Mouse (Mus musculus) Patski (cell line): Measurements from ENCODE around the gene Tsr1. TPM values are rescaled to one million over a fixed set of nuclear protein-coding genes. Genes with fewer than 3 reads are reported as not detected.

Source experiments
- ATAC-seq: fragments of 100-300 bp; one replicate; pipeline ENCODE4 v1.8.0; 2021
- CTCF ChIA-PET: fragments of 350-600 bp; sonication (Branson Sonifier 250); formaldehyde crosslinking; loops from one replicate; lab custom pipeline; 2022; ENCODE audit warnings: inconsistent platforms; lab: Charles Lee
- POLR2A ChIA-PET: fragments of 350-600 bp; sonication (Branson Sonifier 250); formaldehyde crosslinking; loops from one replicate; lab custom pipeline; 2022; ENCODE audit warnings: antibody characterized with exemption, inconsistent platforms; lab: Charles Lee
- DNase-seq: peaks from one replicate; pipeline ENCODE4 v3.0.0-alpha.2; 2011; ENCODE audit warnings: low read depth, low spot score
- H3K27me3 ChIP-seq: fragments of 371-371 bp; one replicate; pipeline ENCODE4 v1.5.1; 2021
- CTCF ChIP-seq: fragments of 100-300 bp; IDR thresholded peaks from one replicate; pipeline ENCODE4 v1.5.1; 2021
- in situ Hi-C: fragments of 300-500 bp; cut with MboI; formaldehyde crosslinking; loops from 3 replicates; pipeline ENCODE4 v1.11.1; 2018; ENCODE audit warnings: low pct_unique_long_range_greater_than_20kb, mixed read lengths
- polyA plus RNA-seq: library from polyadenylated mRNA; unstranded; gene quantifications from one replicate; pipeline ENCODE4 v1.2.3, GENCODE M21; 2021

The Tsr1 gene
- polyA plus RNA-seq, result 38.2 TPM

- DNase-seq (no peak), ATAC-seq (peak; percentile 59)
- TF ChIP-seq CTCF, result no peak
- in situ Hi-C loops, result no loop called here
- no peaks in the 10 kb centered on the region for H3K27me3 ChIP-seq
- ChIA-PET POLR2A (interaction anchor here (0.6 to 2.0 kb wide), 6 partner anchors 9 to 28 kb away, joined by 3 to 8 read pairs (median 3); partner anchors contain the start of genes Smg6 and Srr), CTCF (no interaction called here)
Observed at GRCm38 (mm10) chr11:74897678-74898516, at the start of gene Tsr1. Gene Tsr1 (plus strand): TSS chr11:74898071.

- ChIA-PET CTCF (interaction anchor here (1.0 to 1.7 kb wide), 4 partner anchors 17 to 45 kb away, joined by 3 to 5 read pairs (median 4); no protein-coding TSS in a partner anchor), POLR2A (interaction anchor here (0.6 to 1.6 kb wide), 2 partner anchors 10 to 30 kb away, joined by 3 to 4 read pairs; no protein-coding TSS in a partner anchor)
- no peaks in the 10 kb centered on the region for H3K27me3 ChIP-seq
- no peak for DNase-seq
- in situ Hi-C loops, result no loop called here
- no peak for ATAC-seq
- TF ChIP-seq CTCF, result no peak
Observed at GRCm38 (mm10) chr11:74850998-74851661, 46.7 kb upstream of the Tsr1 start.

DNA sequence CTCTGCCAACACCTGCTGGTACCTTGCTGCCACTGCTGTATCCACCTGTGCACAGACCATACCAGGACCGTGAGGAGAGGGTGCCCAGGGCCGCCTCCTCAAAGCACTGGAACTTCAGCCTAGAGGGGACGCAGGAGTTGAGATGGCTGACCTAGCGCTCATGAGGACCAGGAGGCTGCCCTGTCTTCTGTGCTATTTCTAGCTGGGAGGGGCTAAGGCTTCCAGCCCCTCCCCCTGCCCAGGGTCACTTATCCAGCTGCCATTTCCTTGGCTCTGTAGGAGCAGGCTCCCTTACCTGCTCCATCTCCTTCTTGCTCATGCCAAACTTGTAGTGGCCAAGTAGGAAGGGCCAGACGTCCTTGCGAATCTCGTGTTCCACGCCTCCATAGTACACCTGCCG is 40.1 kb upstream of the Tsr1 start:
- DNase-seq, result no peak
- in situ Hi-C loops, result no loop called here
- H3K27me3 ChIP-seq, result no peaks in the 10 kb centered on the region
- POLR2A ChIA-PET, result interaction anchor here (1.8 kb wide), 1 partner anchor 39 kb away, joined by 4 read pairs; the partner anchor contains the start of gene Sgsm2
- CTCF ChIA-PET, result interaction anchor here (1.5 kb wide), 1 partner anchor 10 kb away, joined by 4 read pairs; no protein-coding TSS in a partner anchor
- no peak for ATAC-seq
- TF ChIP-seq CTCF, result no peak

GRCm38 (mm10) chr11:74862129-74862528 is 35.7 kb upstream of the Tsr1 start:
- CTCF ChIA-PET, result interaction anchor here (1.2 to 1.7 kb wide), 5 partner anchors 9 to 68 kb away, joined by 3 to 7 read pairs (median 3); no protein-coding TSS in a partner anchor
- no peak for DNase-seq
- peak; percentile 84 for ATAC-seq
- no peaks in the 10 kb centered on the region for H3K27me3 ChIP-seq
- in situ Hi-C loops, result no loop called here
- TF ChIP-seq CTCF, result no peak
- POLR2A ChIA-PET, result interaction anchor here (1.2 to 1.3 kb wide), 2 partner anchors 13 to 35 kb away, joined by 3 to 4 read pairs; partner anchors contain the start of gene Sgsm2

- DNase-seq, result no peak
- CTCF ChIA-PET, result interaction anchor here (0.7 to 1.8 kb wide), 5 partner anchors 8 to 39 kb away, joined by 3 to 4 read pairs (median 3); no protein-coding TSS in a partner anchor
- no peak for ATAC-seq
- TF ChIP-seq CTCF, result no peak
- H3K27me3 ChIP-seq, result no peaks in the 10 kb centered on the region
- POLR2A ChIA-PET, result interaction anchor here (0.9 kb wide), 1 partner anchor 62 kb away, joined by 3 read pairs; the partner anchor contains the start of genes Smg6 and Srr
- in situ Hi-C loops, result no loop called here
Observed at GRCm38 (mm10) chr11:74863471-74863870, 34.4 kb upstream of the Tsr1 start.

DNA sequence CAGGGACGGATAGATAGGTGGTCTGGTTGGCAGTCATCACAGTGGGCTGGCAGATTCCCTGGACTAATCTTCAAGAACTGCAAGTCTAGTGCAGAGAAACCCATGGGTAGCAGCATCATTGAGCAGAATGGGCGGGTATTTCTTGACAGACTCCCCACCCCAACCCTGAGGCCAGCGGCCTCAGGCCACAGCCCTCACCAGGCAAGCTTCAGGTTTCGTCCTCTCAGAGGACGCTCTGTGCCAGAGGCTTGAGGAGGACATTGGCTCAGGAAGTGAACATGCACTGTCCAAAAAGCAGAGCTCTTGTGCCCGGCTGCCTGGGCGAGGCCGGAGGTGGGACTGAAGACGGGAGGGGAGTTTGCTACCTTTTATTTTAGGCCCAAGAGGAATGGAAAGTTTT is 33.5 kb upstream of the Tsr1 start:
- ATAC-seq (no peak), DNase-seq (no peak)
- in situ Hi-C loops, result no loop called here
- CTCF ChIA-PET, result interaction anchor here (1.2 to 1.8 kb wide), 3 partner anchors 10 to 40 kb away, joined by 3 to 4 read pairs (median 3); no protein-coding TSS in a partner anchor
- TF ChIP-seq CTCF, result no peak
- no peaks in the 10 kb centered on the region for H3K27me3 ChIP-seq
- POLR2A ChIA-PET, result no interaction called here

- TF ChIP-seq CTCF, result no peak
- ATAC-seq (no peak), DNase-seq (no peak)
- CTCF ChIA-PET, result no interaction called here
- no peaks in the 10 kb centered on the region for H3K27me3 ChIP-seq
- POLR2A ChIA-PET, result no interaction called here
- in situ Hi-C loops, result no loop called here
Observed at GRCm38 (mm10) chr11:74865252-74865651, 32.6 kb upstream of the Tsr1 start.

- DNase-seq (no peak), ATAC-seq (no peak)
- ChIA-PET CTCF (interaction anchor here (1.2 to 1.7 kb wide), 2 partner anchors 8 to 10 kb away, joined by 4 read pairs; no protein-coding TSS in a partner anchor), POLR2A (interaction anchor here (0.5 to 0.7 kb wide), 2 partner anchors 29 to 39 kb away, joined by 3 to 4 read pairs; no protein-coding TSS in a partner anchor)
- no peaks in the 10 kb centered on the region for H3K27me3 ChIP-seq
- TF ChIP-seq CTCF, result no peak
- in situ Hi-C loops, result no loop called here
Observed at GRCm38 (mm10) chr11:74866640-74867039, 31.2 kb upstream of the Tsr1 start.

- POLR2A ChIA-PET, result interaction anchor here (1.2 kb wide), 1 partner anchor 30 kb away, joined by 3 read pairs; the partner anchor contains the start of gene Sgsm2
- CTCF ChIA-PET, result interaction anchor here (1.2 to 1.7 kb wide), 3 partner anchors 9 to 46 kb away, joined by 4 read pairs; no protein-coding TSS in a partner anchor
- ATAC-seq (no peak), DNase-seq (no peak)
- H3K27me3 ChIP-seq, result no peaks in the 10 kb centered on the region
- in situ Hi-C loops, result no loop called here
- TF ChIP-seq CTCF, result no peak
Observed at GRCm38 (mm10) chr11:74867181-74867580, 30.7 kb upstream of the Tsr1 start.
